Mouse (Mus musculus): ENCODE measurements around the gene Scube2. TPM values are rescaled to one million over a fixed set of nuclear protein-coding genes. Genes with fewer than 3 reads are reported as not detected.

Gene Scube2
- total RNA-seq (2015; ENCODE audit: low replicate concordance) (not detected in 2 replicates), total RNA-seq (2017; ENCODE audit: low replicate concordance) (not detected in 2 replicates)

GRCm38 (mm10) chr7:109865370-109866229 lies at the start of gene Scube2:
TSS of gene Scube2 (minus strand) at chr7:109865679.
- no peak for ATAC-seq (replicated peaks; ENCODE audit: low FRiP score, poor library complexity, severe bottlenecking)

GRCm38 (mm10) chr7:109906165-109906564 lies 40.7 kb upstream of the Scube2 start:
- no peak for ATAC-seq (replicated peaks; ENCODE audit: low FRiP score, poor library complexity, severe bottlenecking)

- ATAC-seq (replicated peaks; ENCODE audit: low FRiP score, poor library complexity, severe bottlenecking), result no peak
Measured at GRCm38 (mm10) chr7:109900921-109901320, 35.4 kb upstream of the Scube2 start.

- ATAC-seq (replicated peaks; ENCODE audit: low FRiP score, poor library complexity, severe bottlenecking), result no peak
Measured at GRCm38 (mm10) chr7:109898911-109899310, 33.4 kb upstream of the Scube2 start.

GRCm38 (mm10) chr7:109892530-109892929 lies 27.1 kb upstream of the Scube2 start:
- peak; percentile 80 for ATAC-seq (replicated peaks; ENCODE audit: low FRiP score, poor library complexity, severe bottlenecking)

- no peak for ATAC-seq (replicated peaks; ENCODE audit: low FRiP score, poor library complexity, severe bottlenecking)
Measured at GRCm38 (mm10) chr7:109891786-109892185, 26.3 kb upstream of the Scube2 start.

- no peak for ATAC-seq (replicated peaks; ENCODE audit: low FRiP score, poor library complexity, severe bottlenecking)
Measured at GRCm38 (mm10) chr7:109890256-109890655, 24.8 kb upstream of the Scube2 start.

- no peak for ATAC-seq (replicated peaks; ENCODE audit: low FRiP score, poor library complexity, severe bottlenecking)
Measured at GRCm38 (mm10) chr7:109889300-109889699, 23.8 kb upstream of the Scube2 start.

GRCm38 (mm10) chr7:109886249-109886648 lies 20.8 kb upstream of the Scube2 start:
- ATAC-seq (replicated peaks; ENCODE audit: low FRiP score, poor library complexity, severe bottlenecking), result no peak

GRCm38 (mm10) chr7:109882574-109882973 lies 17.1 kb upstream of the Scube2 start:
- no peak for ATAC-seq (replicated peaks; ENCODE audit: low FRiP score, poor library complexity, severe bottlenecking)

- no peak for ATAC-seq (replicated peaks; ENCODE audit: low FRiP score, poor library complexity, severe bottlenecking)
Measured at GRCm38 (mm10) chr7:109881561-109882099, 16.2 kb upstream of the Scube2 start.

- no peak for ATAC-seq (replicated peaks; ENCODE audit: low FRiP score, poor library complexity, severe bottlenecking)
Measured at GRCm38 (mm10) chr7:109879158-109879557, 13.7 kb upstream of the Scube2 start.

GRCm38 (mm10) chr7:109876085-109876484 lies 10.6 kb upstream of the Scube2 start:
- no peak for ATAC-seq (replicated peaks; ENCODE audit: low FRiP score, poor library complexity, severe bottlenecking)

- ATAC-seq (replicated peaks; ENCODE audit: low FRiP score, poor library complexity, severe bottlenecking), result no peak
Measured at GRCm38 (mm10) chr7:109875598-109875997, 10.1 kb upstream of the Scube2 start.

- ATAC-seq (replicated peaks; ENCODE audit: low FRiP score, poor library complexity, severe bottlenecking), result no peak
Measured at GRCm38 (mm10) chr7:109875033-109875432, 9.6 kb upstream of the Scube2 start.

- no peak for ATAC-seq (replicated peaks; ENCODE audit: low FRiP score, poor library complexity, severe bottlenecking)
Measured at GRCm38 (mm10) chr7:109873170-109873569, 7.7 kb upstream of the Scube2 start.

- ATAC-seq (replicated peaks; ENCODE audit: low FRiP score, poor library complexity, severe bottlenecking), result no peak
Measured at GRCm38 (mm10) chr7:109871232-109871631, 5.8 kb upstream of the Scube2 start.

GRCm38 (mm10) chr7:109868498-109868897 lies 3.0 kb upstream of the Scube2 start:
- ATAC-seq (replicated peaks; ENCODE audit: low FRiP score, poor library complexity, severe bottlenecking), result no peak

- no peak for ATAC-seq (replicated peaks; ENCODE audit: low FRiP score, poor library complexity, severe bottlenecking)
Measured at GRCm38 (mm10) chr7:109866643-109867042, 1.2 kb upstream of the Scube2 start.

- no peak for ATAC-seq (replicated peaks; ENCODE audit: low FRiP score, poor library complexity, severe bottlenecking)
Measured at GRCm38 (mm10) chr7:109863561-109863960, 1.9 kb downstream of the Scube2 start.

- ATAC-seq (replicated peaks; ENCODE audit: low FRiP score, poor library complexity, severe bottlenecking), result no peak
Measured at GRCm38 (mm10) chr7:109860162-109860561, 5.3 kb downstream of the Scube2 start.
